Comparison of ENCODE assay signal across 8 mouse cellular contexts in genomic region chrX:101253952-101254729, GRCm38 (mm10). TPM values are rescaled to one million over a fixed set of nuclear protein-coding genes. Genes with fewer than 3 reads are reported as not detected.
DNase-seq lines count a peak whose midpoint lies in the region; ATAC-seq lines count a peak whose summit lies in the region.

TSS of gene Foxo4 (plus strand) at chrX:101254528.

- ATAC-seq in inflammation-experienced regulatory T-cells, adult 6 months: peak; percentile 83
- ATAC-seq in megakaryocyte-erythroid progenitor cell, adult 5-6 weeks (replicated peaks; ENCODE audit: low FRiP score, low TSS enrichment, poor library complexity, severe bottlenecking): peak; percentile 93

- DNase-seq in adrenal gland, adult (ENCODE audit: inconsistent age in 2 of 2, low spot score in 1 of 2): peak; percentile 88 to 94
- DNase-seq in embryo, embryonic 10.5 days (ENCODE audit: low spot score): peak; percentile 93
- DNase-seq in gastrocnemius, postnatal 14 days: peak; percentile 89
- peak; percentile 85 to 91 for DNase-seq in left cerebral cortex, postnatal 10 days (ENCODE audit: extremely low spot score in 1 of 2, low spot score in 2 of 2)
- DNase-seq in right cerebral cortex, postnatal 36 days (ENCODE audit: low spot score in 2 of 2): peak; percentile 84 to 85
- peak; percentile 91 for DNase-seq in yolk sac, embryonic 10.5 days (ENCODE audit: low spot score)

- intact Hi-C loops in gastrocnemius, postnatal 14 days (cut with DNase I; ENCODE audit: low total_unique reads): no loop called here
- intact Hi-C loops in left cerebral cortex, postnatal 10 days (cut with DNase I): no loop called here

RNA-seq across cellular contexts. Expression of gene Foxo4, which starts in this region (rescaled TPM):
- 10 to 100 TPM; 42.1 to 50.3 TPM for total RNA-seq in gastrocnemius, postnatal 14 days (2021)
- polyA plus RNA-seq in inflammation-experienced regulatory T-cells, adult 6 months (2017; shearing (Covaris generic)): 1 to 10 TPM; 3.6 to 4.7 (median 4.7) TPM
- total RNA-seq in left cerebral cortex, postnatal 10 days (2021): 10 to 100 TPM in 1 of 2 experiments, 1 to 10 TPM in 1; 9.1 to 10.4 TPM
- 9.8 and 12.6 TPM in 2 replicates for total RNA-seq in megakaryocyte-erythroid progenitor cell, adult 5-6 weeks (2014; fragmentation: Nextera tagmentation)
- total RNA-seq in megakaryocyte-erythroid progenitor cell, adult 5-6 weeks (2017): 11.2 and 11.5 TPM in 2 replicates

Comparison
In these comparisons a context has a peak if more than half of its experiments do, and no peak if none do; other contexts are left out.
1. Peak in every context shown above with its lines: DNase-seq and ATAC-seq.